In the genomic region with DNA sequence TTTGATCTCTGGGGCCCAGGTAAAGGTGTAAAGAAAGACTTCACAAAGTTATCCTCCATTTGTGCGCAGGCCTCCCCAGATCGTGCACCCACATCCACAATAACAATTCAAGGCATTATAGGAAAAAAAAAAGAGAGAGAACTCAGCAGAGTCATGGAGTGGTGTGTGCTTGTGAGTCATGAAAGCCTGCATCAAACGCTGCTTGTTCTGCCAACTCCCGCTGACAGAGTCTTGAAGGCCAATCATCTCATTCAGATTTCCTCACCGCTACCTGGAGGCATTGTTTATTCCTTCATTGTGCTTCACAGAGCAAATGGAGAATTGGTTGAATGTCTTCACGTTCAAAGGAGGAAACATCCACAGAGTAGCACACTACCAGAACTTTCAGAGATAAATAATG, we compare ENCODE assay signal across 19 mouse cellular contexts. TPM values are rescaled to one million over a fixed set of nuclear protein-coding genes. Genes with fewer than 3 reads are reported as not detected.
DNase-seq lines count a peak whose midpoint lies in the region; ATAC-seq lines count a peak whose summit lies in the region.
"Had no signal": no experiment of that assay in that cellular context is flagged by ENCODE, and none has a peak within 500 bp of the region (broad histone marks: within the 10 kb centered on the region; RNA-seq: fewer than 3 reads in every experiment).

No protein-coding gene starts in this region.

- peaks cover 6% of the 10 kb centered on the region; the same call in 1 of the 2 replicates for H3K27me3 ChIP-seq in hindbrain, embryonic 14.5 days (ENCODE audit: control insufficient read depth, insufficient read depth, low read length)
- H3K27me3 ChIP-seq in hindbrain, embryonic 12.5 days, result 0 out of 2 replicates have a peak, but pooled peaks cover 4% of the 10 kb centered on the region
- H3K27me3 ChIP-seq: heart, embryonic 12.5 days had no signal

- peak; percentile 58 to 75 for DNase-seq in adrenal gland, adult (ENCODE audit: inconsistent age in 2 of 2, low spot score in 1 of 2)
- DNase-seq in adrenal gland, postnatal 4 days (ENCODE audit: low spot score in 2 of 2), result no peak
- DNase-seq in hindbrain, embryonic 14.5 days (ENCODE audit: low spot score), result no peak
- peak; percentile 21 for DNase-seq in retina, postnatal 1 day
- no peak for DNase-seq in retina, embryonic 14.5 days (ENCODE audit: low spot score)
- no peak for DNase-seq in left cerebral cortex, postnatal 4 days
- DNase-seq: cerebellum, adult 2 months; cerebellum, postnatal 10 days; gastrocnemius, adult 2 months; gastrocnemius, postnatal 25 days had no signal

- intact Hi-C loops in left cerebral cortex, postnatal 4 days (cut with DNase I), result no loop called here

- H3K9me3 ChIP-seq in hindbrain, embryonic 14.5 days (ENCODE audit: control insufficient read depth, low read length), result peaks cover 4% of the 10 kb centered on the region; the same call in 1 of the 2 replicates
- no peaks in the 10 kb centered on the region for H3K9me3 ChIP-seq in hindbrain, embryonic 12.5 days (replicated peaks)
- H3K9me3 ChIP-seq: embryonic facial prominence, embryonic 10.5 days; forebrain, embryonic 10.5 days; heart, embryonic 12.5 days had no signal

- no peaks in the 10 kb centered on the region for H3K36me3 ChIP-seq in hindbrain, embryonic 14.5 days (replicated peaks; ENCODE audit: control insufficient read depth, insufficient read depth)
- no peaks in the 10 kb centered on the region for H3K36me3 ChIP-seq in hindbrain, embryonic 12.5 days
- H3K36me3 ChIP-seq: embryonic facial prominence, embryonic 10.5 days; forebrain, embryonic 10.5 days; heart, embryonic 12.5 days had no signal

- H3K4me3 ChIP-seq in hindbrain, embryonic 14.5 days (replicated peaks; ENCODE audit: low read length), result no peak overlapping the region
- H3K4me3 ChIP-seq in hindbrain, embryonic 12.5 days, result no peak overlapping the region
- H3K4me3 ChIP-seq: embryonic facial prominence, embryonic 10.5 days; erythroblast, embryonic 14.5 days; forebrain, embryonic 10.5 days; gastrocnemius, adult 2 months; heart, embryonic 12.5 days had no signal

- H3K9ac ChIP-seq in hindbrain, embryonic 14.5 days, result no peak overlapping the region
- no peak overlapping the region for H3K9ac ChIP-seq in hindbrain, embryonic 12.5 days
- H3K9ac ChIP-seq: heart, embryonic 12.5 days had no signal

- H3K4me2 ChIP-seq in hindbrain, embryonic 14.5 days (replicated peaks), result no peak overlapping the region
- H3K4me2 ChIP-seq in hindbrain, embryonic 12.5 days (replicated peaks), result no peak overlapping the region
- H3K4me2 ChIP-seq: heart, embryonic 12.5 days had no signal

- WGBS in hindbrain, embryonic 14.5 days, result 68% methylated on average over 6 of the region's 6 CpGs
- WGBS in hindbrain, embryonic 12.5 days, result 73% methylated on average over 6 of the region's 6 CpGs

- no peaks in the 10 kb centered on the region for H3K4me1 ChIP-seq in hindbrain, embryonic 14.5 days (replicated peaks; ENCODE audit: control insufficient read depth, insufficient read depth, low read length)
- no peaks in the 10 kb centered on the region for H3K4me1 ChIP-seq in hindbrain, embryonic 12.5 days

- peak overlapping the region; percentile 1; the same call in 1 of the 2 replicates for H3K27ac ChIP-seq in hindbrain, embryonic 14.5 days
- H3K27ac ChIP-seq in hindbrain, embryonic 12.5 days, result no peak overlapping the region
- H3K27ac ChIP-seq: embryonic facial prominence, embryonic 10.5 days; forebrain, embryonic 10.5 days; gastrocnemius, adult 2 months had no signal

- ATAC-seq in hindbrain, embryonic 14.5 days (ENCODE audit: low FRiP score), result no peak
- no peak for ATAC-seq in hindbrain, embryonic 12.5 days (ENCODE audit: low FRiP score)
- ATAC-seq in erythroblast, adult 5-6 weeks (replicated peaks; ENCODE audit: low FRiP score, poor library complexity, severe bottlenecking), result no peak
- ATAC-seq: forebrain, embryonic 14.5 days; intestine, embryonic 16.5 days had no signal

RNA-seq across cellular contexts. Expression of a gene that starts 6.8 kb away (rescaled TPM):
- 10 to 100 TPM; 22.8 to 23.0 TPM for total RNA-seq in adrenal gland, postnatal 4 days (2021)
- 23.2 and 23.5 TPM in 2 replicates for polyA plus RNA-seq in hindbrain, embryonic 14.5 days (2014; fragmentation: Nextera tagmentation; extraction: Ambion mirVana)
- polyA plus RNA-seq in hindbrain, embryonic 12.5 days (2016; fragmentation: Nextera tagmentation; extraction: Ambion mirVana), result 27.2 and 31.0 TPM in 2 replicates
- not detected in 2 replicates for total RNA-seq in erythroblast, adult 5-6 weeks (2015; ENCODE audit: low replicate concordance)
- not detected in 2 replicates for total RNA-seq in erythroblast, adult 5-6 weeks (2017; ENCODE audit: low replicate concordance)
- 10 to 100 TPM; 42.6 to 47.1 TPM for total RNA-seq in left cerebral cortex, postnatal 4 days (2021)
- total RNA-seq: granulocyte monocyte progenitor cell, adult 5-6 weeks had no signal
- polyA plus RNA-seq: erythroblast, embryonic 14.5 days had no signal

Comparison
In these comparisons a context has a peak if more than half of its experiments do, and no peak if none do; other contexts are left out.
1. DNase-seq: peak in adrenal gland, adult (2 of 2) and retina, postnatal 1 day (single experiment); none in adrenal gland, postnatal 4 days (0 of 2), hindbrain, embryonic 14.5 days (single experiment), retina, embryonic 14.5 days (single experiment) and left cerebral cortex, postnatal 4 days (single experiment).
2. RNA of a gene that starts 6.8 kb away (total RNA-seq): 42.6 to 47.1 TPM in left cerebral cortex, postnatal 4 days and 22.8 to 23.0 TPM in adrenal gland, postnatal 4 days; not detected in erythroblast, adult 5-6 weeks; every median in the first group is over 10 times any median in the second.